Mouse (Mus musculus) c-Kit-positive CD71-negative TER-119-negative erythroid progenitor cells, embryonic 14.5 days (primary cell): Measurements from ENCODE around the gene Elf1.
A peak's percentile ranks its signal among the peaks of the same experiment; 100 is the strongest.

Experiments used
- DNase-seq: peaks from one replicate; pipeline ENCODE4 v3.0.0-alpha.2; 2013; ENCODE audit warnings: low read depth

The Elf1 gene

DNA sequence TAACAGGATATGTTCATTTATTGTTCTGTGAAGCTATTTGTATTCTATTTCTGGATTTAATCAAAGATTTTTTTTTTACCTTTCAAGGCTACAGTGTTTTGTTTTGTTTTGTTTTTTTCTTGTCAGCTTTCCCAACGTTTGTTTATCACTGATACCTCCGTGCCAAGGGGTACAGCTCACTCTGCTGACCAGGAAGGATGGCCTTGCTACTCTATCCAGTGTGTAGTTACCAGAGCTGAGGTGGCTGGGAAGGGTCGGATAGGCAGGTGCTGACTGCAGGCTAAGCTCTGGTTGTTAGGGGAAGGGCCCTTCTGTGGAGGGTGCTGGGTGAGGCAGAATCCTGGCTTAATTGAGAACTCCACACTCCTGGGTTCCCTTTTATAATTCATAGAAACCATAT, 9.3 kb downstream of the Elf1 start:
- DNase-seq, result no peak

DNA sequence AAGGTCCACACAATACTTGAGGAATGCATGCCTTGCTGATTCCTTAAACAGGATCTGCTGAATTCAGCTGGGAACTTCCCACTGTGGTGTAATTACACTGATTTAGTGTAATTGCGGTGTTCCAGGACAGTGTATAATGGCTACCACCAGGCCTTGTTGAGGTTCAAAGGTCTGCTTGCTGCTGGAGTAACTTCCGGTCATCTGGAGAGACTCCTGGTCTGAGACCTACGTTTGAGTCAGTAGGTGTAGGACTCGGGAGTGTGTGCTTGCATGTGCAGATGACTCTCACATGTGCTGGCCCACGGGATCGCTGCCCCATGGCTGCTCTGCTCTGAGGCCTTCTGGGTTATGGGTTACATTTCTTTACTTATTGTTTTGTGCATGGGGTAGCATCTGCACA, 13.4 kb downstream of the Elf1 start:
- no peak for DNase-seq

DNA sequence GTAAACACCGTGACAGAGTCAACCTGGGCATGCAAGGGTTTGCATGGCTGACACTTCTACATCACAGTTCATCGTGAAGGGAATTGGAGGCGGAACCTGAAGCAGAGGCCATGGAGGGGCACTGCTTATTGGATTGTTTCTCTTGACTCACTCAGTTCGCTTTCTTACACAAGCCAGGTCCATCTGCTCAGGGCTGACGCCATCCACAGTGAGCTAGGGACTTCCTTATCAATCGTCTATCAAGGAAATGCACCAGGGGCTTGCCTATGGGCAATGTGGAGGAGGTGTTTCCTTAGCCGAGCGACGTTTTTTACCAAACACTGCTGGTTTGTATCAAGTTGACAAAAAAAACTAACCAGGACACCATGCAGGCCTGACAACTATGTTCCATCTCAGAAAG, 18.3 kb downstream of the Elf1 start:
- DNase-seq, result no peak

DNA sequence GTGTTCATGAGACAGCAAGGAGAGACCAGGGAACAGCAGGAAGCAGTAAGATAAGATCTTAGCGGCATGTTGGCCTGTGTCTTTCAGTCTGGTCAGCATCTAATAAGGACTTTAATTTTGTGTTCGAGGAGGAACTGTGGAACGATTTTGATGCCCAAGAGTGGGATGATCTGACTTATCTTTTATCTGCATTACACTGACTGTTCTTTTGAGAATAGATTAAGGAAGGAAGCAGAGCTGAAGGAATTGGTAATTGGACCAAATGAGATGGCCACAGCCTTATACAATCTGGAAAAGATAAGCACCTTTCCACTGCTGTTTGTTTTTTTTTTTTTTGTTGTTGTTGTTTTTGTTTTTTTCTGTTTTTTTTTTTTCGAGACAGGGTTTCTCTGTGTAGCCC, 19.8 kb downstream of the Elf1 start:
- no peak for DNase-seq

DNA sequence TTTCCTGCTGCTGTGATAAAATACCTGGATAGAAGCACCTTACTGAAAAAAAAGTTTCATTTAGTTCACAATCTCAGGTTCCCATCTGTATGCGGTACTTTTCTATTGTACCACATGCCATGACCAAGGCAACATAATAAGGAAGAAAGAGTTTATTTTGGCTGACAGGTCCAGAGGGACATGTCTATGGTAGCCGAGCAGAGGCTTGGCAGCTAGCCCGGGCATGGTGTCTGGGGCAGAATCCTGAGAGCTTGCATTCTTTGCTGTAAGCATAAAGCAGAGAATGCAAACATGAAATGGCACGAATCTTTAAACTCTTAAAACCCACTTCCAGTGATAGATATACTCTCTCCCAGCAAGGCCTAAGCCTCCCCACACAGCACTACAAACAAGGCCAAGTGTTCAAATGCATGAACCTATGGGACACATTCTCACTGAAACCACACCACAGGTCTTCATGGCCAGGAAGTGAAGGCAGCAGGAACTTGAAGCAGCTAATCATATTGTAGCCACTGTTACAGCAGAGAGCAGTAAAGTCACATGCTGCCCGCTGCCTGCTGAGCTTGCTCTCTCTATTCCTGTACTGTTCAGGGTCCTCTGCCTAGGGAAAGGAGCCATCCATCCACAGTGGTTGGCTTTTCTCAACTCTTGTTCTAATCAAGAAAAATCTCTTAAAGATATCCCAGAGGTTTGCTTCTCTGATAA, 22.5 kb downstream of the Elf1 start:
- DNase-seq, result no peak

DNA sequence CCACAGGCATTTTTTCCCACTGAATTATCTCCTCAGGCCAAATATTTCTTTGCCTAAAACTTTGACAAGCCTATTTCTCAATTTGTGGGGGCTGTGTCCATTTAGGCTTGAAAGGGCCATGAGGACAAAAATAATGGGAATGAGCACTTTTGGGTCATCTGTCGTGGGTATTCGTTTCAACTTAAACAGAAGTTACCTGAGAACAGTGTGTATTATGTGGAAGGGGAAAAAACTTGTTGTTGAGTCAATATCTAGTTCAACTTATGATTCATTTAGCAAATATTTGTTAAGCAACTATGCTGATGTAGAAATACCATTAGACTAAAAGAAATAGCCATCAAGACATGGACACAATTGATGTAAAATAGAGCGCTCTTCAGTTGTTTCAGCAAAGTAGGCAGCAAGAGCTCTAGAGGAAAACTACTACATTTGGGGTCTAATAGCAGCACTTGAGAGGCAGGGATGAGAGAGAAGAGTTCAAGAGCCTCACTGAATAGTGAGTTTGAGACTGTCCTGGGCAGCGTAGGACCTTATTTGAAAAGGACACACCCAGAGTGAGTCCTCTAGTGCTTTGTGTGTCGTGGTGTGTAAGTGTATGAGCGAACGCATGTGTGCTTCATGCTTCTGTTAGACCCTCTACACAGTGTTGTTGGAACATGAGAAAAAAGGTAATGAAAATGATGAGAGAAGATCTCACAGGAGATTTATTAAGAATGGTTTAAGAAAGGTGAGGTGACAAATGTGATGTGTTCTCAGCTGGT, 23.4 kb downstream of the Elf1 start:
- no peak for DNase-seq

DNA sequence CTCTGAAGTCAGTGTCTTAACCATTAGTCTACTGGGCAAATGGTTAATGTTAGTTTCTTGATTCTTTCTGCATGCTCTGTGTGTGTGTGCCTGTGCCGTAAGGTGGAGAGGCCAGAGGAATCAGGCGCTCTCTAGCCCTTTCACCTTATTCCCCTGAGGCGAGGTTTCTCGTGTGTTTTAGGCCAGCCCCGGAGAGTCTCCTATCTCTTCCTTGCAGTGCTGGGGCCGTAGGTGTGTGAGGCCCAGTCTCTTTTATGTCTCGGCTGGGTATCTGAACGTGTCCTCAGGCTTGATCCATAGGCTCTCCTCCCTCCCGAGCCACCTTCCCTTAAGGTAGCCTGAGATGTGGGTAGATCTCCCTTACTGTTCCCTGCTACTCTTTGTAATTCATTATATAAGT, 25.2 kb downstream of the Elf1 start:
- DNase-seq, result no peak

DNA sequence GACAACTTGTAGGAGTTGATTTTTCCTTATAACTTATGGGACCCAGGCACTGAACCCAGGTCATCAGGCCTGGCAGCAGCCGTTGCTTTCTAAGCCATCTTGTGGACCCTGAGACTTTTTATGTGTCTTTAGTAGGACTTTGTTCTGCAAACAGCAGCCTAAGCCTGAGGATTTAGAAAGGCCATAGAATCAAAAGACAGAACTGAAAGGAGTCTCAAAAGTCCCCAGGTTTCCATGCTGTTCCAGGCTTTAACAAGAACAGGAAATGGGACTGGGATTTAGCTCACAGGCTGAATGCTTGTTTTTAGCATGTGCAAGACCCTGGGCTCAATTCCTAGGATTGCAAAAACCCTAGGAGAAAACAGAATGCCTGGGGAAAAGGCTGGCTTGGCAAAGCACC, 26.9 kb downstream of the Elf1 start:
- DNase-seq, result no peak

DNA sequence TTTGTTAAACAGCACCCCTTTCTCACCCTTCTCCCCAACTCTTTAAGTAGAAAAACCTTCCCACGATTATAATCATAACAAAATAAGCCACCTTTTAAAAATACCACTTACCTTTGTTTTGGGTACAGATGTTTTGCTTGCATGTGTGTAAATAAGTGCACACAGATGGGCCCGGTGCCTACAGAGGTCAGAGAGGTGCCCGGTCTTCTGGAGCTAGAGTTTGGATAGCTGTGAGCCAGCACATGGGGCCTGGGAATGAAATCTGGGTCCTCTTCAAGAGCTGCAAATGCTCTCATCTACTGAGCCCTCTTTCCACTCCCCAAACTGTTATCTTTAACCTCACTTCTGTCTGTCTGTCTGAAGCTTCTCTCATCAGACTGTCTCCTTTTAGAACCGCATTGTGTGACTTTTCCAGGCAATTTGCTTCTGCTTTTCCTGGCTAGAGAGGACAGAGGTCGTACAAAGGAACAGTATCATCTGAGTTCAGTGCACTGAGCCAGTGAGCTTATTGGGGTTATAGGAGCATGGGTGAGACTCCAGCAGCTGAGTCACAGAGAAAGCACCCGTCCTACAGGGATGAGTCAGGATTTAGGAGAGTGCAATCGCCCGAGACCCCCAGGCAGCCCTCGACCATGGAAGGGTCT, 27.8 kb downstream of the Elf1 start:
- no peak for DNase-seq

DNA sequence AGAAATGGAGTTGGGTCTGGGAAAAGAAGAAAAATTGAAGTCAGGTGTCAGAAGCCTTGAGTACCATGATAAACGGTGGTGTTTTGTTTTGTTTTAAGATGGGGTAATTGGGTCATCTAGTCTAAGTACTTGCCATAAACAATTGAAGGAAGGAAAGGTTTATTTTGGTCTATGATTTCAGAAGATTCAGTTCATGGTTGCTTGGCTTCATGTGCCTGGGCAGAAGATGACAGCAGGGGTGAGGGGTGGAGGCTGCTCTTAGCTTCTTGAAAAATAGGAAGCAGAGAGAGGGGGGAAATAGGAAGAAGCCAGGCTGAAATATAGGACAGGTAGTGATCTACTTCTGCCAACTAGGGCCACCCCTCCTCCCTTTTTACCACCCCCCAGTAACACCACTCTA, 30.5 kb downstream of the Elf1 start:
- no peak for DNase-seq

DNA sequence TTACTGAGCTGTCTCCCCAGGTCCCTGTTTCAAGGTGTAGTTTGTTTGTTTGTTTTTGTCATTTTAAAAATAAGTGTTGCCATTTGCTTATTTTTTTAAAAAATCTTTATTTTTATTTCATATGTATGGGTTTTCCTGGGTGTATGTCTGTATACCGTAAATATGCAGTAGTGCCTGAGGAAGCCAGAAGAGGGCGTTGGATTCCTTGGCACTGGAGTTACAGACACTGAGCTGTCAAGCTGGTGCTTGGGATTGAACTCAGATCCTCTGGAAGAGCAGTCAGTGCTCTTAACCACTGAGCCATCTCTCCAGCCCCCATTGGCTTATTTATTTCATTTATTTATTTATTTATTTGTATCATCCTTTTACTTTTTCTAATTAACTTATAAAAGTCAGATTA, 33.0 kb downstream of the Elf1 start:
- DNase-seq, result no peak

DNA sequence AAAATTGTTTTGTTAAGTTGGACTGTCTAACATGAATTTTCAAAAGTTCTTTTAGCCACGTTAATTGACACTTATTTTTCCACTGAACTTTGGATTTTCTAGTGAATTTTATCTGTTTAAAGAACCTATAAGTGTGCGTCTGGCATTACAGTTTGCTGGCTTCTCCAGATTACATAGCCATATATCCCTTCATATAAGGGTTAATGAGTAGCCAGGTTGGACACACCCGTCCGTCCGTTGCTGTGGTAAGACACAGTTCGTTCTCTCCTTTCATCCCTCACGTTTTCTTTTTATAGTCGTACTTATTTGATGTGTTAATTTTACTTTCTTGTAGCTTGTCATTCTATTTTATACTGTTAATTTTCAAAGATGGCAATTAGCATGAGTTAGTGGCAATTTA, 34.1 kb downstream of the Elf1 start:
- DNase-seq, result no peak

DNA sequence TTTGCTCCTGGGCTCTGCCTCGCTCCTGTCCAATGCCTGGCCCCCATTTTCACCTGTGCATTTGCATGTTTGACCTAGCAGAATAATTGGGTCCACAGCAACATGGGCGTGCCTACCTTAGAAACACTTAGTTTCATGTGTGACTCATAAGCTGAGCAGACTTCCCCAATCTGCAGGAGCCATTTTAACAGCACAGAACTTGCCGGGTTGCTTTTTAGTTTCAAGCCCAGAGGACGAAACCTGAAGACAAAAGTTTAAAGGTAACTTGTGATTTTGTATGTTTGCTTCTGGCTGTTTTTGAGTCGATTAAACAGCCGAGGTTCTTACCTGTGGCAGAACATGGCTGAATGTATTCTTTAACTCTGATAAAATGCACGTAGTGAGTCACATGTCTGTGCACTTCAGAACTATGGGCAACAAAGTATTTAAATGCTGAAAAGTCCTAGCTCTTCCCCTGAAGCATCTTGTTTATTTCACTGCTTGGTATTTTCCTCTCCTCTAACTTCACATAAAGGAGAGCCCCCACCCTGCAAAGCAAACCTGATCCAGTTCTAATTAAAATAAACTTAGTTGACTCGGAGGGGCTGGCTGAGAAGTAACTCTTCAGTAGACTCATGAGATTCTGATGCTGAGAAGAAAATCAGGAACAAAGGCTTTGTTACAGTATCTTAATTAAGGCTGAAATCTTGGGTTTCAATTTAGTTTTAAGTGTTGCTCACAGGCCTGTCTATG, 34.7 kb downstream of the Elf1 start:
- DNase-seq, result peak; percentile 79

DNA sequence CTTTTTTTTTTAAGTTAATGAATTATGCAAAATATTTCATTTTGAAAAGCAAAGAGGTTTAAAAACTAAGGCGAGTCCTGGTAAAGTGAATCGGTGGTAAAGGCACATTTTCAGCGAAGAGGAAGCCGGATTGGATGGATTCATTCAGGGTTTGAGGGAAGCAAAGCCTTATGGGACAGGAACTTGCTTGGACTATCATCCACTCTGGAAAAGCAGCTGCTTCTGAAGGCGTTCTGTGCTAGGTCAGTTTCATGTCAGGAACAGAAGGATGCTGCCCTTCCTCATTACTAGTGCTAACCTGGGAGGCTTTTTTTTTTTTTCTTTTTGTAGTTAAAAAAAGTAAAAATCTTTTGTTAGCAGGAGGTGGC, 35.2 kb downstream of the Elf1 start:
- no peak for DNase-seq

DNA sequence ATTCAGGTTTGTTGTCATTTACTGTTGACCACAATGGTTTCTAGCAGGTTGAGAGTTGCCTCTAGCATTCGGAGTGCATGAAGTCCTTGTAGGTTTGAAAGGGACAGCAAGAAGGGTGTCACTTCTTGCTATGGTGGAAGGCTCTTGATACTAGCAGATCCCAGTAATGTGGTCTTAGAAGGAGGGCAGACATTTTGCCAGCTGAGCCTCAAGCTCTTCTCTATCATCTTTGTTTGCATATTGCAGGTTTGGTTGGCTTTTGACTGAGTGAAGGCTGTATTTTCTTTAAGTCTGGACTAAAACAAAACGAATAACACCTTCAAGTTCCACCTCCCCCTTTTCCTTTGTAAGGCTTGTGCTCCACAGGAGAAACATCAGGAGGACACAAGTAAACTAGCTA, 35.8 kb downstream of the Elf1 start:
- no peak for DNase-seq

DNA sequence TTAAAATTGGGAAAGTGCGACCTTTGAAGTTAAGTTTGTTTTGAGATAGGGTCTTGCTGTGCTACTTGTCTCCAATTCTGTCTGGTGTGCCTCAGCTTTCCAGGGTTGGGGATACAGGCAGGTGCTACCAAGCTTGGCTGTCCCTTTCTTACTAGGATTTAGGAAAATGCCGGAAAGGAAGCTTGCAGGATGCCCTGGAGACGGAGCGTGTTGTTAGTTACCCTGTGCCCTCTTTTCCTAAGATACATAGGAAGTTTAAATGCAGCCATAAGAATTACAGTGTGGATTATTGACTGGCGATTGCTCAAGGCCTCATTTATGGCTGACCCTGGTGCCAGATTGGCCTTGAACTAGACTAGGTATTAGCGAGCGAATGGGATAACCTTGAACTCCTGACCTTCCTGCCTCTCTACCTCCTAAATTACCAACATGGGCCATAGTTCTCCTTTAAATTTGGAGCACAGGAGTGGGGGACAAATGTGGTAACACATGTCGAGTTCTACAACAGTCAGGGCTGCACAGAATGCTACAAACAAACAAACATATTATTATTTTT, 36.3 kb downstream of the Elf1 start:
- no peak for DNase-seq

DNA sequence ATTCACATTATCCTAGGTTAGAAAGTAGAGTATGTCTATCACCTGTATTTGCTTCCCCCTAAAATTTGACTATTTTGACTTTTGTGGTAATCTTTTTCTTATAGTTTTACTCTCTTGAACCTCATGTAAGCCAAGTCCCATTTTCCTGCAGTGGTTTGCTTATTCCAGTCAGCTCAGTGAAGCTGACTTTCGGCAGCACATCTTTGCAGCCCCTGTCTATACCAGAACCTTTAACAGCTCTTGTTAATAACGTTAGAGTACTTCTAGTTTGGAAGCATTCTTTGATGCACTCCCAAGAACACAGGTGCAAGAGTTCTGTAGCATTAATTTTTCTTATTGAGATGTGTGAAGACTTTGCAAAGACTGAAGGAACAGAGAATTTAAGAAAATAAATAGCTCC, 37.1 kb downstream of the Elf1 start:
- no peak for DNase-seq

DNA sequence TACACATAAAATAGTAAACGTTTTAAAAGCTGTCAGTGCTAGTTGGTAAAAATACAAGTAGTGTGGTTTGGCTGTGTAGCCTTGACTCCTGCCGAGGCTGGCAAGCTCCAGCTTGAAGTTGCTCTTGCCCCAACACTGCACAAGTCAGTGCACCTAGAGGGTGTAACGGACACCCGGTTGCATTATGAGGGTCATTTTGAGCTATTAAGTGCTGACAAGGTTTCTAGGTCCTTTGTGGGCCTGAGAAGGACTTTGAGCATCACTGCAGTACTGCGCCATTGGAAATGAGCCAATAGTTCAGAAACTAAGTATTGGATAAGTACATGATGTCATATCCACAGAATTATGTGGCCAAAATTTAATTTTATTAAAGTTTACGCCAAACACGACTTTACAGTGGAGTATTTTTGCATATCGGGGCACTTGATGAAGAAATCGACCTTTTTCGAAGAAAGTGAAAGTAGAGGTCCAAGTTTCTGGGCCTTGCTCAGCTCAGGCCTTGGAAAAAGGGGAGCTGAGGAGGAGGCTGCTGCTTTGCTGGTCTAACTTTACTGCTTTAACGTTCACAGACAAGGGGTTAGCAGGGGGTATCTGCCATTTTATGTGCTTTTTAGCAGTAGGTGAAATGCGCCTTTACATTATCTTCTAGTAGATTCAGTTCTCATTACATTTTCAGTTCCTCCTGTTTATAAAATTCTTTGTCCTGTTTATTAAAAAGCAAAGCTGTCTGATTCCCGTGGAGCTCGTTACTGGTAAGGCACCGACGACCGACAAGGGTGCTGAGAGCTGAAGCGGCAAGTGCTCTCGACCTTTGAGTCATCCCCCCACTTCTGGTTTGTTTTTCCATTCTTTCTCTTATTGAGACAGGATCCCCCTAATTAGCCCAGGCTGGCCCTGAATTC, 38.0 kb downstream of the Elf1 start:
- DNase-seq, result no peak

DNA sequence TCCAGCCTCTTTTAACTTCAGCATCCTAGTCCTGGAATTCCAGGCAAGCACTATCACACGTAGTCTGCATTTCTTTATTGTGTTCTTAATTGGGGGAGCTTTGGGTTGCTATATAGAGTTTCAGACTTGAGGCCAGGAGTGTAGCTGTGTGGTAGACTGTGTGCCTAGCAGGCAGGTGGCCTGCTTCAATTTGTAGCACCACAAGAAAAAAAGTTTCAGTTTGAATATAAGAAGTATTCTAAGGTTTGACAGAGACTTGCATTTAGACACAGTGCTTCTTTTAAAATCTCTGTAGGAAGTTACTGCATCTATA, 38.6 kb downstream of the Elf1 start:
- DNase-seq, result no peak

DNA sequence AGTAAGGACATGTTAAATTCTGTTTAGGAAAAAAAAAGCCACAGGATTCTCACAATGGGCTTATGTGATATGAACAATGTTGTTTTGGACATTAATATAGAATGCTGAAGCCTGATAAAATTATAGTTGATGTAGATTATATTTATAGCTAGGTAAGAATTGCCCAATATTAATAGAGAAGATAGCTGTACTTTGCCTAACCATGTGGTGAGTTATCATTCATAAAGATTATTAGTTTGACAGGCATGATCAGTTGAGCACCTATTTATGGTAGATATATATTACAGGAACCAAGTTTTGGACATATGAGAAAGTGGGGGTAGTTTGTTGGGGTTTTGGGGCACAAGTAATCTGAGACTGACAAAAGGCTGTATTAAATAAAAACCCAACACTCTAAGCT, 39.6 kb downstream of the Elf1 start:
- DNase-seq, result no peak

DNA sequence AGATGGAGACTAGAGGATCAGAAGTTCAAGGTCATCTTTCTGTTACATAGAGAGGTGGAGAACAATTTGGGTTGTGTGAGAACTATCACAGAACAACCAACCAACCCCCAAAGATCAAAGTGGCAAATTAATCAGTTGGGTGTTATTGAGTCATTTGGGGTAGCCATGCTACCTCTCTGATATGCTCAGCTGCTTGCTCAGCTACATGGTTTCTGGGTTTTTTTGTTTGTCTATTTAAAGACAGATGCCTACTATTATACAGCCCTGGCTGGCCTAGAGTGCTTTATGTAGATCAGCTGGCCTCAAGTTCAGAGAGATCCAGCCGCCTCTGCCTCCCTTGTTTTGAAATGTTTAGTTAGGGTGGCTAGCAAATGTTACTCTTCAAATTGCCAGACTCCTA, 40.1 kb downstream of the Elf1 start:
- DNase-seq, result no peak
